ENCODE assay signal across 9 mouse cellular contexts in the genomic region with DNA sequence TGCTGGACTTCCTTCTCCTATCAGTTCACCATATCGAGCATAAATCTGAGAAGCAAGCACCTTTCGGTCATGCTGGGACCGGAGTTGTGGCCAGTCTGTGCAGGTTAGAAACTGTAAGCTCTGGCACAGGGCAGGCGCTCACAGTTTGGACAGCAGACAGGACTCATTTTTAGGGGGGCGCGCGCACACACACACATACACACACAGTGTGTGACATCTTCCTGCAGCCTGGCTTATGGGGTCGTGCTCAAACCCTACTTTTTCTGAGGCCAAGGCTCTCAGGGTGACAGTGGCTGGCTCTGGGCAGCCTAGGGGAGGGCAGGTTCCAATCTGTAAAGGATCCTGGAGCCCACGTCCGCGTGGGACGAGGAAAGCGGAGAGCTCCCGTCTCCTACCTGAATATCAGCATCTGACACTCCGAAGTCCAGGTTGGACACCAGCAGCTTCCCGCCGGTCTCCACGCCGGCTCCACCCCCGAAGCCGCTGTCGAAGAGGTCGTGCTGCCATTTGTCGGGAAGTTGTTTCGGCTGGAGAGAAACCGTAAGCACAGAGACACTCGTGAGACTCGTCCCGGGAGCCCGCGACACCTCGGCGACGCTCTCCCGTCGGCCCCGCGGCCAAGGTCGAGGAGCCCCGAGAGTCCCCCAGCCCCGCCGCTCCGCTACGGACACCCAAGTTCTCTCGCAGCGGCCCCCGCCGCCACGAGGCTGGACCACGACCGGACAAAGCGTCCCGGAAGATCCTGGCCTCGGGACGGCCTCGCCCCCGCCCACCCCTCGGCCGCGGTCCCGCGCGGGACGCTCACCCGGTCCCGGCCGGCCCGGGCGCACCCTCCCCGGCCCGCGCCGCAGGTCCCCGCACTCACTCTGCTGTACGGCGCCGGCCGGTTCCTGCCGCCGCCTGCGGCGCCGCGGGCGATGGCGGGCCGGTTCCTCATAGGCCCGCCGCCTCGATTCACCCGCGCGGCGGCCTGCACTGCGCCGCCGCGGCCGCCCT. TPM values are rescaled to one million over a fixed set of nuclear protein-coding genes. Genes with fewer than 3 reads are reported as not detected.
DNase-seq lines count a peak whose midpoint lies in the region; ATAC-seq lines count a peak whose summit lies in the region.
"Had no signal": no experiment of that assay in that cellular context is flagged by ENCODE, and none has a peak within 500 bp of the region (broad histone marks: within the 10 kb centered on the region; RNA-seq: fewer than 3 reads in every experiment).

No protein-coding gene starts in this region.

- peak overlapping the region; percentile 100 for H3K4me3 ChIP-seq in embryonic facial prominence, embryonic 14.5 days (ENCODE audit: low read depth, low read length)

- peak; percentile 35 to 44 for DNase-seq in cerebellum, postnatal 10 days
- DNase-seq in cerebellum, adult 11 months, result no peak
- DNase-seq in A20 (ENCODE audit: low read depth, low spot score), result peak; percentile 59
- DNase-seq in embryonic facial prominence, embryonic 14.5 days (ENCODE audit: low spot score), result no peak
- no peak for DNase-seq in right cerebral cortex, postnatal 4 days
- DNase-seq in gastrocnemius, postnatal 10 days, result no peak

- H3K27ac ChIP-seq in embryonic facial prominence, embryonic 14.5 days (replicated peaks; ENCODE audit: low read depth, low read length), result peak overlapping the region; percentile 94

- H3K36me3 ChIP-seq in embryonic facial prominence, embryonic 14.5 days (ENCODE audit: control insufficient read depth, insufficient read depth, low read length), result peaks cover 70% of the 10 kb centered on the region

- H3K4me2 ChIP-seq in embryonic facial prominence, embryonic 14.5 days (ENCODE audit: low read depth, low read length), result peak overlapping the region; percentile 95

- ATAC-seq in embryonic facial prominence, embryonic 14.5 days (ENCODE audit: low read depth), result peak; percentile 23
- peak; percentile 19 for ATAC-seq in inflammation-experienced regulatory T-cells, adult 6 months
- 0 out of 2 replicates have a peak, but pooled peaks have one; percentile 7 for ATAC-seq in megakaryocyte-erythroid progenitor cell, adult 5-6 weeks (replicated peaks; ENCODE audit: low FRiP score, low TSS enrichment, poor library complexity, severe bottlenecking)

- no peaks in the 10 kb centered on the region for H3K27me3 ChIP-seq in embryonic facial prominence, embryonic 14.5 days (replicated peaks; ENCODE audit: control insufficient read depth, insufficient read depth, low read length)

- H3K4me1 ChIP-seq in embryonic facial prominence, embryonic 14.5 days (ENCODE audit: control insufficient read depth, insufficient read depth, low read length), result peaks cover 10% of the 10 kb centered on the region

- H3K9ac ChIP-seq in embryonic facial prominence, embryonic 14.5 days (ENCODE audit: low read depth, low read length), result peak overlapping the region; percentile 100

- no peaks in the 10 kb centered on the region for H3K9me3 ChIP-seq in embryonic facial prominence, embryonic 14.5 days (ENCODE audit: control insufficient read depth, low read length)

- WGBS in embryonic facial prominence, embryonic 14.5 days, result 9% methylated on average over 30 of the region's 99 CpGs

RNA-seq across cellular contexts. Expression of a gene that starts 0.6 kb away (rescaled TPM):
- 406 and 433 TPM in 2 replicates for polyA plus RNA-seq in embryonic facial prominence, embryonic 14.5 days (2014; fragmentation: Nextera tagmentation; extraction: Ambion mirVana)
- 10 to 100 TPM; 15.8 to 76.9 (median 47.7) TPM for polyA plus RNA-seq in inflammation-experienced regulatory T-cells, adult 6 months (2017; shearing (Covaris generic))
- total RNA-seq in megakaryocyte-erythroid progenitor cell, adult 5-6 weeks (2014; fragmentation: Nextera tagmentation), result 157 and 232 TPM in 2 replicates
- total RNA-seq in megakaryocyte-erythroid progenitor cell, adult 5-6 weeks (2017), result 208 and 278 TPM in 2 replicates
- 10 to 100 TPM; 72.1 to 77.3 TPM for total RNA-seq in gastrocnemius, postnatal 10 days (2021)

RNA-seq across cellular contexts. Expression of a gene that starts 0.7 kb away (rescaled TPM):
- polyA plus RNA-seq in embryonic facial prominence, embryonic 14.5 days (2014; fragmentation: Nextera tagmentation; extraction: Ambion mirVana), result 238 and 242 TPM in 2 replicates
- 100 to 1,000 TPM; 110 to 147 (median 129) TPM for polyA plus RNA-seq in inflammation-experienced regulatory T-cells, adult 6 months (2017; shearing (Covaris generic))
- total RNA-seq in megakaryocyte-erythroid progenitor cell, adult 5-6 weeks (2014; fragmentation: Nextera tagmentation), result 84.0 and 110 TPM in 2 replicates
- 21.9 and 27.6 TPM in 2 replicates for total RNA-seq in megakaryocyte-erythroid progenitor cell, adult 5-6 weeks (2017)
- 10 to 100 TPM; 60.1 to 67.6 TPM for total RNA-seq in gastrocnemius, postnatal 10 days (2021)

RNA-seq across cellular contexts. Expression of a gene that starts 10.7 kb away (rescaled TPM):
- 1.3 and 1.8 TPM in 2 replicates for polyA plus RNA-seq in embryonic facial prominence, embryonic 14.5 days (2014; fragmentation: Nextera tagmentation; extraction: Ambion mirVana)
- polyA plus RNA-seq in inflammation-experienced regulatory T-cells, adult 6 months (2017; shearing (Covaris generic)), result 1 to 10 TPM in 1 of 3 experiments, under 1 TPM in 1, not detected in 1; 0.67 to 1.4 TPM
- total RNA-seq in megakaryocyte-erythroid progenitor cell, adult 5-6 weeks (2014; fragmentation: Nextera tagmentation), result 3.3 TPM in 1 of 2 replicates, not detected in the other
- total RNA-seq in megakaryocyte-erythroid progenitor cell, adult 5-6 weeks (2017), result not detected in 2 replicates
- not detected for total RNA-seq in gastrocnemius, postnatal 10 days (2021)
- total RNA-seq: left cerebral cortex, postnatal 10 days had no signal

RNA-seq across cellular contexts. Expression of a gene that starts 16.1 kb away (rescaled TPM):
- 558 and 609 TPM in 2 replicates for polyA plus RNA-seq in embryonic facial prominence, embryonic 14.5 days (2014; fragmentation: Nextera tagmentation; extraction: Ambion mirVana)
- polyA plus RNA-seq in inflammation-experienced regulatory T-cells, adult 6 months (2017; shearing (Covaris generic)), result 100 to 1,000 TPM; 624 to 862 (median 685) TPM
- 248 and 334 TPM in 2 replicates for total RNA-seq in megakaryocyte-erythroid progenitor cell, adult 5-6 weeks (2014; fragmentation: Nextera tagmentation)
- total RNA-seq in megakaryocyte-erythroid progenitor cell, adult 5-6 weeks (2017), result 96.3 and 154 TPM in 2 replicates
- total RNA-seq in gastrocnemius, postnatal 10 days (2021), result 100 to 1,000 TPM; 163 to 197 TPM

RNA-seq across cellular contexts. Expression of a gene that starts 20.2 kb away (rescaled TPM):
- polyA plus RNA-seq in embryonic facial prominence, embryonic 14.5 days (2014; fragmentation: Nextera tagmentation; extraction: Ambion mirVana), result 88.8 and 97.5 TPM in 2 replicates
- polyA plus RNA-seq in inflammation-experienced regulatory T-cells, adult 6 months (2017; shearing (Covaris generic)), result 100 to 1,000 TPM in 2 of 3 experiments, 10 to 100 TPM in 1; 66.1 to 124 (median 113) TPM
- 74.6 and 87.3 TPM in 2 replicates for total RNA-seq in megakaryocyte-erythroid progenitor cell, adult 5-6 weeks (2014; fragmentation: Nextera tagmentation)
- total RNA-seq in megakaryocyte-erythroid progenitor cell, adult 5-6 weeks (2017), result 28.5 and 29.6 TPM in 2 replicates
- total RNA-seq in gastrocnemius, postnatal 10 days (2021), result 10 to 100 TPM; 29.7 to 30.9 TPM

Comparison
In these comparisons a context has a peak if more than half of its experiments do, and no peak if none do; other contexts are left out.
1. DNase-seq: peak in cerebellum, postnatal 10 days (2 of 2) and A20 (single experiment); none in cerebellum, adult 11 months (single experiment), embryonic facial prominence, embryonic 14.5 days (single experiment), right cerebral cortex, postnatal 4 days (single experiment) and gastrocnemius, postnatal 10 days (single experiment).
2. Peak in every context shown above with its lines, with median percentiles within 50 percentile points of each other: ATAC-seq.